Mouse (Mus musculus): ENCODE data around the gene Cstf3. TPM values are rescaled to one million over a fixed set of nuclear protein-coding genes. Genes with fewer than 3 reads are reported as not detected.

The Cstf3 gene
- 56.4 and 58.2 TPM in 2 replicates for polyA plus RNA-seq (2012; rRNA removed)

GRCm38 (mm10) chr2:104590068-104590828 is at the start of gene Cstf3:
Cstf3 (plus strand) TSS chr2:104590523.

GRCm38 (mm10) chr2:104711585-104712485 is 121.5 kb downstream of the Cstf3 start, which contains the start of gene Tcp11l1:
Tcp11l1 (minus strand) TSS chr2:104712169.

Other genes starting within 250 kb of the Cstf3 start
- 18.6 and 20.9 TPM in 2 replicates for gene D430041D05Rik, start 179.5 kb upstream of the Cstf3 start, polyA plus RNA-seq (2012; rRNA removed)
- gene Hipk3, start 96.1 kb upstream of the Cstf3 start, polyA plus RNA-seq (2012; rRNA removed) = 17.9 and 19.4 TPM in 2 replicates
- 25.7 and 27.9 TPM in 2 replicates for gene Tcp11l1, start 121.6 kb downstream of the Cstf3 start, polyA plus RNA-seq (2012; rRNA removed)
- 0.07 TPM in 1 of 2 replicates, not detected in the other for gene Pin1rt1, start 125.9 kb downstream of the Cstf3 start, polyA plus RNA-seq (2012; rRNA removed)
- 1.3 and 1.6 TPM in 2 replicates for gene Depdc7, start 152.4 kb downstream of the Cstf3 start, polyA plus RNA-seq (2012; rRNA removed)
- 13.9 and 15.4 TPM in 2 replicates for gene Qser1, start 226.2 kb downstream of the Cstf3 start, polyA plus RNA-seq (2012; rRNA removed)